ENCODE assay signal across 8 mouse cellular contexts in the genomic region with DNA sequence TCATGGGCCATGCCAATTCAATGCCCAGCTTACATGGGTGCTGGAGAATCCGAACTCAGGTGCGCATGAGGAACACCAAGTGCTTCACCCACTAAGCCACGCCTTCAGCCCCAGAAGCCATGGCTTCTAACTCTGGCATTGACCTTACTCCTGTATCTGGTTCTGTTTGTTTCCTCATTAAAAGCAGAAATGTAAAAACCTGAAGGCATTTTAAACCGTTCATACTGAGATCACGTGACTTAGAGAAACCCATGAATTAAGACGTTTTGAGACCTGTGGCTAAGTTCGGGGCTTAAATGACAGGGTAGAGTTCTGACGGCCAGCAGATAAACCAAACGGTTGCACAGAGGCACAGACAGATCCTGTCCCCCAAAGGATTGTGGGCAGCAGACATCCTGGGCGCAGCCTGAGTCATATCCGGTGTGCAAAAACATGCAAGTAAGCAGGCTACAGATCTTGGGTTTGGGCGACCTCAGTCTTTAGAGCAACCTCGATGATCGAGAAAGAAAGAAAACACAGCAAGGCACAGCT. TPM values are rescaled to one million over a fixed set of nuclear protein-coding genes. Genes with fewer than 3 reads are reported as not detected.
DNase-seq lines count a peak whose midpoint lies in the region; ATAC-seq and TF ChIP-seq lines count a peak whose summit lies in the region.

No protein-coding gene starts in this region.

- no peaks in the 10 kb centered on the region for H3K36me3 ChIP-seq in heart, embryonic 10.5 days
- no peaks in the 10 kb centered on the region for H3K36me3 ChIP-seq in thymus, adult 2 months (ENCODE audit: control insufficient read depth, insufficient read depth, low read length)

- no peak for TF ChIP-seq CTCF in thymus, adult 2 months (IDR thresholded peaks at IDR 0.05; ENCODE audit: borderline replicate concordance, control insufficient read depth, extremely low read depth, insufficient read depth, low read length, poor library complexity)

- no peaks in the 10 kb centered on the region for H3K27me3 ChIP-seq in heart, embryonic 10.5 days (ENCODE audit: insufficient read depth, poor library complexity, severe bottlenecking)
- no peaks in the 10 kb centered on the region for H3K27me3 ChIP-seq in thymus, adult 2 months (ENCODE audit: control insufficient read depth, insufficient read depth, low read length)

- peak overlapping the region; percentile 38 for H3K4me3 ChIP-seq in heart, embryonic 10.5 days
- peak overlapping the region; percentile 39 for H3K4me3 ChIP-seq in thymus, adult 2 months (ENCODE audit: control insufficient read depth, insufficient read depth, low read length)

- DNase-seq in kidney, adult 11 months: peak; percentile 13
- no peak for DNase-seq in kidney, postnatal 4 days
- peak; percentile 74 for DNase-seq in adipocyte (ENCODE audit: low spot score)
- DNase-seq in heart, embryonic 10.5 days (ENCODE audit: low spot score): no peak
- DNase-seq in kidney, postnatal 14 days: peak; percentile 39
- peak; percentile 70 for DNase-seq in thymus, adult 2 months
- DNase-seq in cerebellum, postnatal 25 days: no peak

- H3K27ac ChIP-seq in heart, embryonic 10.5 days: peak overlapping the region; percentile 32; the same call in 1 of the 2 replicates
- peak overlapping the region; percentile 91 for H3K27ac ChIP-seq in thymus, adult 2 months (ENCODE audit: control insufficient read depth, insufficient read depth, low read length)

- ATAC-seq in megakaryocyte-erythroid progenitor cell, adult 5-6 weeks (replicated peaks; ENCODE audit: low FRiP score, low TSS enrichment, poor library complexity, severe bottlenecking): peak; percentile 91

- TF ChIP-seq POLR2A in thymus, adult 2 months (IDR thresholded peaks at IDR 0.05; ENCODE audit: control insufficient read depth, extremely low read depth, insufficient read depth, low read length, poor library complexity): no peak

- H3K9me3 ChIP-seq in heart, embryonic 10.5 days: no peaks in the 10 kb centered on the region

- H3K4me1 ChIP-seq in heart, embryonic 10.5 days: 0 out of 2 replicates have a peak, but pooled peaks cover 5% of the 10 kb centered on the region
- peaks cover 6% of the 10 kb centered on the region for H3K4me1 ChIP-seq in thymus, adult 2 months (replicated peaks; ENCODE audit: control insufficient read depth, insufficient read depth, low read length)

- 68% methylated on average over 14 of the region's 14 CpGs for WGBS in heart, embryonic 10.5 days
- WGBS in thymus, adult 2 months: 1% methylated on average over 14 of the region's 14 CpGs

RNA-seq across cellular contexts. Expression of a gene that starts 32.2 kb away (rescaled TPM):
- not detected in 2 replicates for polyA plus RNA-seq in heart, embryonic 10.5 days (2016; fragmentation: Nextera tagmentation; extraction: Ambion mirVana)
- 3.4 TPM in 1 of 2 replicates, not detected in the other for total RNA-seq in megakaryocyte-erythroid progenitor cell, adult 5-6 weeks (2014; fragmentation: Nextera tagmentation)
- not detected in 2 replicates for total RNA-seq in megakaryocyte-erythroid progenitor cell, adult 5-6 weeks (2017)
- polyA plus RNA-seq in thymus, adult 2 months (2012; rRNA removed): 0.11 TPM in 1 of 2 replicates, not detected in the other

Comparison
In these comparisons a context has a peak if more than half of its experiments do, and no peak if none do; other contexts are left out.
1. DNase-seq: peak in kidney, adult 11 months (single experiment), adipocyte (single experiment), kidney, postnatal 14 days (single experiment) and thymus, adult 2 months (single experiment); none in kidney, postnatal 4 days (0 of 2), heart, embryonic 10.5 days (single experiment) and cerebellum, postnatal 25 days (0 of 2).